Mouse (Mus musculus): Measurements from ENCODE around the gene Fcgbp.

DNA sequence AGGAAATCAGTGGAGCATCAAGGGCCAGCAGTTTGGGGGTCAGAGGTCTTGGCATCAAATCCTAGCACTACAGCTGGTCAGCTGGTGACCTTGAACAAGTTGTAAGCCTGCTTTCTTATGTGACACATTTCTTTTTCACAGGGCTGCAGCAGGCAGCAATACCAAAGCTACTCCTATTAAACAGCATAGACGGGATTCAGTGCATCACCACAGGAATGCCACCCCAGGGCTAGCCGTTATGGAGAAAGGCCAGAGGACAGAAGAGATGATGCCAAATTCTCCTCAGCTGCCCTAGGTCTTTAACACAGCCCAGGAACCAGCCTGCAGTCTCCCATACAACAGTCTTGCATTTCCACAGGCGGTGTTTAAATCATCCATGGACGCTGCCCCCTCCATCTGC lies 26.5 kb upstream of the Fcgbp start:
- TF ChIP-seq POLR2A (IDR thresholded peaks at IDR 0.05; ENCODE audit: borderline replicate concordance, control insufficient read depth, low read depth, low read length) (no peak), CTCF (IDR thresholded peaks at IDR 0.05; ENCODE audit: control insufficient read depth, insufficient read depth, low read length) (no peak)
